Mouse (Mus musculus) small intestine, adult 2 months (tissue): ENCODE data around the gene Aifm3. TPM values are rescaled to one million over a fixed set of nuclear protein-coding genes. Genes with fewer than 3 reads are reported as not detected.
A peak's percentile ranks its signal among the peaks of the same experiment; 100 is the strongest.
"Not testable (repeated sequence)": the region's sequence is repeated elsewhere in the genome, so short reads cannot be mapped to it uniquely, and the experiment has no call there.

Experiments used
- H3K27ac ChIP-seq: fragments of 200-500 bp; 2 replicates; pipeline ENCODE4 v1.5.1; 2012; ENCODE audit warnings: low read depth, low read length, control low read depth, inconsistent platforms; ENCODE audit not compliant: insufficient read depth
- H3K27me3 ChIP-seq: fragments of 200-500 bp; 2 replicates; pipeline ENCODE4 v1.6.1; 2012; ENCODE audit warnings: mild to moderate bottlenecking, moderate library complexity, low read length, inconsistent platforms; ENCODE audit not compliant: control insufficient read depth, insufficient read depth
- H3K36me3 ChIP-seq: fragments of 200-500 bp; 2 replicates; pipeline ENCODE4 v1.6.1; 2012; ENCODE audit warnings: mild to moderate bottlenecking, low read length, control low read depth, inconsistent platforms; ENCODE audit not compliant: control insufficient read depth, insufficient read depth
- H3K4me1 ChIP-seq: fragments of 200-500 bp; 2 replicates; pipeline ENCODE4 v1.6.1; 2012; ENCODE audit warnings: low read length, inconsistent platforms, mixed read lengths; ENCODE audit not compliant: control insufficient read depth, insufficient read depth, insufficient read length
- H3K4me3 ChIP-seq: fragments of 200-500 bp; 2 replicates; pipeline ENCODE4 v1.5.1; 2012; ENCODE audit warnings: low read depth, mild to moderate bottlenecking, control low read depth, inconsistent platforms, low read length, moderate library complexity
- CTCF ChIP-seq: fragments of 200-500 bp; IDR thresholded peaks from 2 replicates; pipeline ENCODE4 v1.5.1; 2012; ENCODE audit warnings: low read depth, mild to moderate bottlenecking, control low read depth, inconsistent platforms, low read length, moderate library complexity, mixed read lengths; ENCODE audit not compliant: insufficient replicate concordance, insufficient read length; ENCODE audit errors: extremely low read depth
- POLR2A ChIP-seq: fragments of 200-500 bp; IDR thresholded peaks from 2 replicates; pipeline ENCODE4 v1.6.1; 2012; ENCODE audit warnings: low read depth, mild to moderate bottlenecking, control low read depth, inconsistent platforms, low read length, moderate library complexity
- WGBS: fragments of 180-500 bp; shearing (Covaris S2); methylation state at CpG from one replicate; pipeline ENCODE4 v1.1.7; 2018; 5-methylcytosine and 5-hydroxymethylcytosine counted together
- polyA plus RNA-seq: library from polyadenylated mRNA; depleted of rRNA; stranded (reverse); fragments of >200 nt; gene quantifications from 2 replicates; pipeline ENCODE4 v1.2.3, GENCODE M21; 2012

Gene Aifm3
- polyA plus RNA-seq, 1 experiment, result 0.60 TPM

GRCm38 (mm10) chr16:17502681-17503080 is 13.3 kb downstream of the Aifm3 start:
- Histone ChIP-seq H3K36me3 (no peaks in the 10 kb centered on the region), H3K4me3 (no peak overlapping the region), H3K27me3 (no peaks in the 10 kb centered on the region), H3K4me1 (no peaks in the 10 kb centered on the region), H3K27ac (no peak overlapping the region)
- 68% methylated on average over 4 of the region's 4 CpGs for WGBS
- TF ChIP-seq CTCF (no peak), POLR2A (no peak)

GRCm38 (mm10) chr16:17507018-17507552 is 17.7 kb downstream of the Aifm3 start:
- no peak overlapping the region for H3K27ac ChIP-seq
- WGBS, result 76% methylated on average over 5 of the region's 5 CpGs
- H3K4me3 ChIP-seq, result no peak overlapping the region
- H3K4me1 ChIP-seq, result peaks cover 17% of the 10 kb centered on the region; the same call in 1 of the 2 replicates
- H3K27me3 ChIP-seq, result no peaks in the 10 kb centered on the region
- no peak for TF ChIP-seq POLR2A
- no peak for TF ChIP-seq CTCF
- peaks cover 6% of the 10 kb centered on the region for H3K36me3 ChIP-seq

GRCm38 (mm10) chr16:17508031-17508430 is 18.6 kb downstream of the Aifm3 start:
- H3K36me3 ChIP-seq, result peaks cover 14% of the 10 kb centered on the region
- H3K27ac ChIP-seq, H3K27me3 ChIP-seq: not testable (repeated sequence)
- H3K4me3 ChIP-seq, result peak overlapping the region; percentile 69
- peaks cover 17% of the 10 kb centered on the region; the same call in 1 of the 2 replicates for H3K4me1 ChIP-seq
- 7% methylated on average over 3 of the region's 3 CpGs for WGBS

- no peaks in the 10 kb centered on the region for H3K27me3 ChIP-seq
- TF ChIP-seq POLR2A (peak; percentile 20; the same call in 1 of the 2 replicates), CTCF (no peak)
- H3K4me1 ChIP-seq, result peaks cover 17% of the 10 kb centered on the region; the same call in 1 of the 2 replicates
- H3K27ac ChIP-seq, result peak within 1 kb of the TSS; percentile 84
- peak within 1 kb of the TSS; percentile 69 for H3K4me3 ChIP-seq
- WGBS, result under 1% methylated on average over 50 of the region's 50 CpGs
- H3K36me3 ChIP-seq, result peaks cover 18% of the 10 kb centered on the region
Observed at GRCm38 (mm10) chr16:17508546-17509239, 19.3 kb downstream of the Aifm3 start, which contains the start of gene Lztr1. Lztr1 (plus strand) TSS chr16:17508688.

GRCm38 (mm10) chr16:17509240-17509597 is 19.8 kb downstream of the Aifm3 start:
- 2% methylated on average over 9 of the region's 9 CpGs for WGBS
- TF ChIP-seq POLR2A (peak; percentile 6; the same call in 1 of the 2 replicates), CTCF (no peak)
- H3K36me3 ChIP-seq, result peaks cover 18% of the 10 kb centered on the region
- H3K27ac ChIP-seq, result peak overlapping the region; percentile 84
- H3K27me3 ChIP-seq, result no peaks in the 10 kb centered on the region
- H3K4me3 ChIP-seq, result peak overlapping the region; percentile 69
- peaks cover 17% of the 10 kb centered on the region; the same call in 1 of the 2 replicates for H3K4me1 ChIP-seq

- TF ChIP-seq POLR2A (no peak), CTCF (no peak)
- Histone ChIP-seq H3K4me3 (no peak overlapping the region), H3K27ac (no peak overlapping the region), H3K27me3 (no peaks in the 10 kb centered on the region), H3K36me3 (peaks cover 18% of the 10 kb centered on the region), H3K4me1 (peaks cover 17% of the 10 kb centered on the region; the same call in 1 of the 2 replicates)
- 88% methylated on average over 2 of the region's 2 CpGs for WGBS
Observed at GRCm38 (mm10) chr16:17510143-17510542, 20.7 kb downstream of the Aifm3 start.

GRCm38 (mm10) chr16:17510686-17511085 is 21.3 kb downstream of the Aifm3 start:
- TF ChIP-seq POLR2A (no peak), CTCF (no peak)
- WGBS, result 15% methylated on average over 2 of the region's 2 CpGs
- Histone ChIP-seq H3K27ac (no peak overlapping the region), H3K27me3 (no peaks in the 10 kb centered on the region), H3K4me3 (no peak overlapping the region), H3K4me1 (peaks cover 17% of the 10 kb centered on the region; the same call in 1 of the 2 replicates), H3K36me3 (peaks cover 22% of the 10 kb centered on the region)

GRCm38 (mm10) chr16:17511431-17511830 is 22.0 kb downstream of the Aifm3 start:
- H3K4me3 ChIP-seq, result no peak overlapping the region
- H3K36me3 ChIP-seq, result peaks cover 26% of the 10 kb centered on the region
- no peaks in the 10 kb centered on the region for H3K27me3 ChIP-seq
- WGBS, result 97% methylated on average over 4 of the region's 4 CpGs
- no peak overlapping the region for H3K27ac ChIP-seq
- TF ChIP-seq CTCF (no peak), POLR2A (no peak)
- peaks cover 17% of the 10 kb centered on the region; the same call in 1 of the 2 replicates for H3K4me1 ChIP-seq
